Comparison of ENCODE assay signal across 14 mouse cellular contexts in genomic region chr8:69918506-69918905, GRCm38 (mm10). TPM values are rescaled to one million over a fixed set of nuclear protein-coding genes. Genes with fewer than 3 reads are reported as not detected.
DNase-seq lines count a peak whose midpoint lies in the region; ATAC-seq and TF ChIP-seq lines count a peak whose summit lies in the region.
"Had no signal": no experiment of that assay in that cellular context is flagged by ENCODE, and none has a peak within 500 bp of the region (broad histone marks: within the 10 kb centered on the region; RNA-seq: fewer than 3 reads in every experiment).

No protein-coding gene starts in this region.

- H3K9me3 ChIP-seq in kidney, postnatal 0 days (replicated peaks; ENCODE audit: low read length) = no peaks in the 10 kb centered on the region
- no peaks in the 10 kb centered on the region for H3K9me3 ChIP-seq in intestine, embryonic 16.5 days (ENCODE audit: control insufficient read depth, low read length)
- H3K9me3 ChIP-seq: embryonic facial prominence, embryonic 12.5 days had no signal

- H3K9ac ChIP-seq in kidney, postnatal 0 days (ENCODE audit: low read depth, low read length) = no peak overlapping the region
- H3K9ac ChIP-seq in intestine, embryonic 16.5 days (ENCODE audit: low read depth, low read length) = no peak overlapping the region
- H3K9ac ChIP-seq: embryonic facial prominence, embryonic 12.5 days; liver, postnatal 0 days had no signal

- no peak overlapping the region for H3K27ac ChIP-seq in kidney, postnatal 0 days
- H3K27ac ChIP-seq in intestine, embryonic 16.5 days (ENCODE audit: low read length) = no peak overlapping the region
- H3K27ac ChIP-seq: embryonic facial prominence, embryonic 12.5 days had no signal

- no peaks in the 10 kb centered on the region for H3K27me3 ChIP-seq in kidney, postnatal 0 days (ENCODE audit: insufficient read depth, low read length)
- no peaks in the 10 kb centered on the region for H3K27me3 ChIP-seq in intestine, embryonic 16.5 days (replicated peaks; ENCODE audit: control insufficient read depth, insufficient read depth, low read length)
- H3K27me3 ChIP-seq: embryonic facial prominence, embryonic 12.5 days had no signal

- H3K4me2 ChIP-seq in kidney, postnatal 0 days (ENCODE audit: low read length) = no peak overlapping the region
- no peak overlapping the region for H3K4me2 ChIP-seq in intestine, embryonic 16.5 days (ENCODE audit: low read depth, low read length)
- H3K4me2 ChIP-seq: embryonic facial prominence, embryonic 12.5 days had no signal

- no peak for DNase-seq in kidney, postnatal 0 days (ENCODE audit: low spot score)
- no peak for DNase-seq in kidney, adult 18-20 months
- peak; percentile 65 for DNase-seq in CD4-positive helper T cell, adult 2 months (ENCODE audit: low read depth, low spot score)
- DNase-seq in cerebellum, postnatal 25 days = no peak
- DNase-seq in kidney, postnatal 14 days = no peak
- no peak for DNase-seq in left cerebral cortex, adult 8-10 months (ENCODE audit: low spot score in 2 of 2)

- ATAC-seq in kidney, postnatal 0 days (replicated peaks; ENCODE audit: low FRiP score, low read depth) = 0 out of 2 replicates have a peak, but pooled peaks have one; percentile 3
- ATAC-seq in CD4-positive, CD25-positive, alpha-beta regulatory T cell, adult 4 months = peak; percentile 5
- 0 out of 2 replicates have a peak, but pooled peaks have one; percentile 12 for ATAC-seq in intestine, embryonic 16.5 days

- TF ChIP-seq CTCF in kidney, postnatal 0 days (IDR thresholded peaks at IDR 0.05; ENCODE audit: low read depth) = no peak

- peaks cover 39% of the 10 kb centered on the region for H3K36me3 ChIP-seq in kidney, postnatal 0 days (ENCODE audit: insufficient read depth, low read length)
- peaks cover 33% of the 10 kb centered on the region for H3K36me3 ChIP-seq in intestine, embryonic 16.5 days (ENCODE audit: control insufficient read depth, insufficient read depth, low read length)

- H3K4me3 ChIP-seq in kidney, postnatal 0 days (replicated peaks; ENCODE audit: low read depth, low read length) = no peak overlapping the region
- no peak overlapping the region for H3K4me3 ChIP-seq in intestine, embryonic 16.5 days (ENCODE audit: low read length)
- H3K4me3 ChIP-seq: embryonic facial prominence, embryonic 12.5 days had no signal

- H3K4me1 ChIP-seq in kidney, postnatal 0 days (replicated peaks; ENCODE audit: insufficient read depth, low read length) = peaks cover 12% of the 10 kb centered on the region; the same call in 1 of the 2 replicates
- H3K4me1 ChIP-seq in intestine, embryonic 16.5 days (ENCODE audit: control insufficient read depth, insufficient read depth, low read length) = peaks cover 16% of the 10 kb centered on the region

RNA-seq across cellular contexts. Expression of gene Yjefn3, which starts 16.0 kb away (rescaled TPM):
- polyA plus RNA-seq in kidney, postnatal 0 days (2015; fragmentation: Nextera tagmentation; extraction: Ambion mirVana) = 4.8 and 5.2 TPM in 2 replicates
- 1 to 10 TPM in 1 of 2 experiments, under 1 TPM in 1; 0.91 to 1.6 TPM for polyA plus RNA-seq in CD4-positive, CD25-positive, alpha-beta regulatory T cell, adult 4 months (2017; shearing (Covaris generic))
- 3.2 and 3.8 TPM in 2 replicates for polyA plus RNA-seq in intestine, embryonic 16.5 days (2015; fragmentation: Nextera tagmentation; extraction: Ambion mirVana)
- total RNA-seq in left cerebral cortex, adult 8-10 months (2022) = 10 to 100 TPM; 20.2 to 30.4 (median 21.7) TPM
- total RNA-seq: hematopoietic stem cell, adult 5-6 weeks; neutrophil, adult 5-6 weeks had no signal

RNA-seq across cellular contexts. Expression of gene Ndufa13, which starts 16.1 kb away (rescaled TPM):
- polyA plus RNA-seq in kidney, postnatal 0 days (2015; fragmentation: Nextera tagmentation; extraction: Ambion mirVana) = 288 and 310 TPM in 2 replicates
- 100 to 1,000 TPM; 184 to 253 TPM for polyA plus RNA-seq in CD4-positive, CD25-positive, alpha-beta regulatory T cell, adult 4 months (2017; shearing (Covaris generic))
- 233 and 243 TPM in 2 replicates for polyA plus RNA-seq in intestine, embryonic 16.5 days (2015; fragmentation: Nextera tagmentation; extraction: Ambion mirVana)
- 100 to 1,000 TPM; 102 to 149 (median 131) TPM for total RNA-seq in left cerebral cortex, adult 8-10 months (2022)

RNA-seq across cellular contexts. Expression of gene Tssk6, which starts 16.5 kb away (rescaled TPM):
- polyA plus RNA-seq in kidney, postnatal 0 days (2015; fragmentation: Nextera tagmentation; extraction: Ambion mirVana) = 3.8 and 4.0 TPM in 2 replicates
- polyA plus RNA-seq in CD4-positive, CD25-positive, alpha-beta regulatory T cell, adult 4 months (2017; shearing (Covaris generic)) = under 1 TPM in 1 of 2 experiments, not detected in 1; 0.24 TPM
- polyA plus RNA-seq in intestine, embryonic 16.5 days (2015; fragmentation: Nextera tagmentation; extraction: Ambion mirVana) = 2.8 TPM in 2 replicates
- total RNA-seq in left cerebral cortex, adult 8-10 months (2022) = under 1 TPM in 1 of 4 experiments, not detected in 3; 0.28 TPM
- total RNA-seq: gastrocnemius, adult 8-10 months had no signal

RNA-seq across cellular contexts. Expression of gene Cilp2, which starts 31.0 kb away (rescaled TPM):
- polyA plus RNA-seq in kidney, postnatal 0 days (2015; fragmentation: Nextera tagmentation; extraction: Ambion mirVana) = 0.69 and 0.75 TPM in 2 replicates
- polyA plus RNA-seq in CD4-positive, CD25-positive, alpha-beta regulatory T cell, adult 4 months (2017; shearing (Covaris generic)) = not detected
- polyA plus RNA-seq in intestine, embryonic 16.5 days (2015; fragmentation: Nextera tagmentation; extraction: Ambion mirVana) = 0.51 and 0.53 TPM in 2 replicates
- under 1 TPM; 0.54 to 0.79 (median 0.65) TPM for total RNA-seq in left cerebral cortex, adult 8-10 months (2022)
- total RNA-seq: adrenal gland, postnatal 25 days; hematopoietic stem cell, adult 5-6 weeks; neutrophil, adult 5-6 weeks had no signal
